Mouse (Mus musculus) layer of hippocampus, adult 18-20 months (tissue): Measurements from ENCODE around the gene Setd3. TPM values are rescaled to one million over a fixed set of nuclear protein-coding genes. Genes with fewer than 3 reads are reported as not detected.
"Not testable (repeated sequence)": the region's sequence is repeated elsewhere in the genome, so short reads cannot be mapped to it uniquely, and the experiment has no call there.

ENCODE experiments used
- DNase-seq, 2 experiments: peaks; one replicate each; pipeline ENCODE4 v3.0.0; 2022; ENCODE audit warnings: low spot score in 2 of 2
- total RNA-seq, 2 experiments: library from RNA; stranded (reverse); gene quantifications; 2 replicates each; pipeline ENCODE4 v1.2.3; 2021

Setd3 gene
- total RNA-seq, 2 experiments from 2014 or later: 155 to 162 TPM

DNA sequence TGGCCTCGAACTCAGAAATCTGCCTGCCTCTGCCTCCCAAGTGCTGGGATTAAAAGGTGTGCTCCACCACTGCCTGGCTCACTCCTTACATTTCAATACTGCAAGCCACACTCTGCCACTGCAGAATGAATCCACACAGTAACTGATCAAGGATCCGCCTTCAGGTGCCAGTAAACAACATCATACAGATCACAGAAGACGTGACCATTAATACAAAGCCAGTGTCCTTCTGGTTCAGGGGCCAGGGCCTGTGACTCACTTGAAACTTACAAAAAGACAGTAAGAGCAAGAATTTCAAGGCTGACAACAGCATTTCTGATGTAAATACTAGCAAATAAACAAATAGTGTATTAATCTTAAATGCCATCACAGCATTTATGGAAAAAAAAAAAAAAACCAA lies 33.9 kb downstream of the Setd3 start:
- DNase-seq: no peak

DNA sequence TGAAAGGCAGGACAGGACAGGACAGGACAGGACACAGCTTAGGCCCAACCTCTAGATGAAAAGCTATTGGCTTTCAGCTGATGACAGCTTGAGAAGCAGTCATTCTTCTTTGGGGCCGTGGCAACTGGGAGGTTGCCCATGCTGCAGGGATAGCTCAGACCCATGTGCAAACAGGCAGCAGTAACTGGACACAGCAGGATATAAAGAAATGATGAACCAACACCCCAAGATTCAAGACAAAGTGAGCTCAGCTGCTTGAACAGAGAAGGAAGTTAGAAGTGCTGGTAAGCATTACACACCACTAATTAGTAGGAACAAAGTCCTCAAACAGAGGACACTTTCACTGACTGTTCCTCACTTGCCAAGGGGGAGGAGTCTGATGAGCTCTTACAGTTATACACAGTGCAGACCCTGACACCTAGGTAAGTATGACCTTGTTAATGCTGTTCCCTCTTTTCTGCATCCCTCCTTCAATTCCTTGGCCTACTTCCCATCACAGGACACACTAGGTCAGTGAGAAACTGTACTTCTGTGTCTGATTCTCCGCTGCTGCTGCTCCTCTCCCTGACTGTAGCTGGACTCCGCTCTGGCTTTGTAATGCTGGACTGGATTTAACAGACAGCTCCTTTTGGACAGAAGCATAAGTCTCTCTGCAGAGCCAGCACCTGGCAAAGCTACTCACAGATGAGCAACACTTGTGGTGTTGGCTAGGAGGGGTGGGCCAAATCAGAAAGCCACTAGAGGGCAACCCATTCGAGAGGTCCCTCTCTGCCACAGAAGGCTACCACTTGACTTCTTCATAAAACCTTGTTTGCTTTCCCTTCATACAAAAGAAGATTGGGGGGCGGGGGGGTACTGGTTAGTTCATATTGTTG lies 35.3 kb downstream of the Setd3 start:
- no peak for DNase-seq

DNA sequence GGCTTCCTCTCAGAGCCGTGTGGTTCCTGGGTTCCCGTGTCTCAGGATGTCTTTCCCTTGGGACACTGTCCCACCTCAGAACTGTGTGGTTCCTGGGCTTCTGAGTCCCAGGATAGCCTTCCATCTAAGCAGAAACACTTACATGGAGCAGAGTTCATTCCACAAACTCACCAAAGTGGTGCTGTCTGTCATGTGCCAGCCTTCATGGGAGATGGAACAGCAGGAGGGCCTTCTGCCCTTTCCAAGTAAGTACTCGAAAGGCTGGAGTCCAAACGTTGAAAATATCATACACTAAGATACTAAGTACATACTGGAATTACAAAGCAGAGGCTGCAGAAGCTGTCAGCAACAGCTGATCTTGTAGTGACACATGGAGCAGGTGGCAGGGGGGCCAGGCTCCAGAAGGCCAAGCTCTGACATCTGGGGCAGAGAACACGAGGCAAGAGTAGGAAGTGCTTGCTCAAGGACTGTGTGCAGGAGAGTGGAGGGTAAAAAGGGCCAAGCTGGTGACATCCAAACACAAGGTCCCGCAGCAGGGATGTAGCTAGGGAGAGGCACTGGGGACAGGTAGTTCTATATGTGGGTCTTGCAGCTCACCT lies 43.4 kb downstream of the Setd3 start:
- DNase-seq: no peak

DNA sequence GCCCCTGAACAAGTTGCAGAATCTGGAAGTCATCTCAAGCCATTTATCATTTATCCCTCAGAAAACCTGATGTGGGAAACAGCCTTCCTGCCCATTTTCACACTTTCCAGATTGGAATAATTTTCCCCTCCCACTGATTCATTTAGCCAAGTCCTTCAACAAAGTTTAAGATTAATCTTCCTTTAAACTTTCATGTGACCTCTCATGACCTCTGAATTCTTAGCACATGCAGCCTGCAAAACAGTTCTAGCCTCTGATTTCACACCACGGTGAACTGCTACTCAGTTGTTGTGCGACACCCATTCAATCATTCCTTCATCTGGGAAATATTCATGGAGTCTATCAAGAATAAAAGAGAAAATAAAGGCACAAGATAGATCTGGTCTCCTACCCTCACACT lies 45.9 kb downstream of the Setd3 start:
- DNase-seq: no peak

DNA sequence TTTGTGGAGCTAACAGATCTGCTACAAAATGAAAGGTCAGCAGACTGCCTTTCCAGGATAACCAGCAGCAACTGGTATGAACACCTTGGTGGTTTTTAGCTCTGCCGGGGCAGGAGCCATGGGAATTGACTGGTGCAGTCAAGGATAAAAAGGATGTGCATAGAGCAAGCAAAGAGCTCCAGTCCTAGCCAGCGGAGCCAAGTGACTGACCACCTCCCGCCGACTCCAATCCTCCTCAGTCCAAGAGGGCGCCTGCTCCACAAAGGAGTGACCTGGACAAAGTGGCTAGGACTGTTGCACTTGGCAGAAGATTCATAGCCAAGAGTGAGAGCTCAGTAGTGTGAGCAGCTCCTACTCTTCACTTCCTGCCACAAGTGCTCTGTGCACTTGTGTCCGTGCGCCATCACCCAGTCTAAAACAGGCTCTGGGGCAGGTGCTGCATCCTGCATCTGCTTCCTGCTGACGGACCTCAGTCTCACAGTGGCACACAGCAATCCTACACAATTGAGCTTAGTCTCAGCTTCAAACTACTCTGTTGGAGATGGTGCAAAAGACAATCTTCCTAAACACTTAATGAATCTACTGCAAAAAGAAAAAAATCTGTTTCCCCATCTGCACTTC lies 46.6 kb downstream of the Setd3 start:
- no peak for DNase-seq

DNA sequence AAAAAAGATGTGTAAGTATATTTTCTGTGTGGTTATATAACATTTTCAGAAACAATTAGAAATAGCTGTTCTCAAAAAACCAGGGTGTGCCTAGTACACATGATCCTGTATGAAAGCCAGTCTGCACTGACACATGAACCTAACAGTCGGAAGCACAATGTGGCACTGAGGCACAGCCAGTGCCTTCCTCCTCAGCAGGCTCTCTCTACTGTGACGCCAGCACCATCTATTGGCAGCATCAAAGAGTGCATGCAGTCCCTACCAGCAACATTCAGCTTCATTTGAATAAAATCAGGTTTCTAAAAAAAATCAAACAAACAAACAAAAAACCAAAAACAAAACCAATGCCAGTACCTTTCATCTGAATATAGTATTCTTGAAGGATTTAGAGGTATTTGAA lies 57.8 kb downstream of the Setd3 start:
- DNase-seq: peak; percentile 79 to 92

- no peak for DNase-seq
Observed at GRCm38 (mm10) chr12:108120434-108120833, 58.7 kb downstream of the Setd3 start.

GRCm38 (mm10) chr12:108119930-108120329 lies 59.2 kb downstream of the Setd3 start:
- no peak for DNase-seq

GRCm38 (mm10) chr12:108118902-108119531 lies 60.1 kb downstream of the Setd3 start:
- DNase-seq: no peak

GRCm38 (mm10) chr12:108118503-108118901 lies 60.6 kb downstream of the Setd3 start:
- DNase-seq: no peak

DNA sequence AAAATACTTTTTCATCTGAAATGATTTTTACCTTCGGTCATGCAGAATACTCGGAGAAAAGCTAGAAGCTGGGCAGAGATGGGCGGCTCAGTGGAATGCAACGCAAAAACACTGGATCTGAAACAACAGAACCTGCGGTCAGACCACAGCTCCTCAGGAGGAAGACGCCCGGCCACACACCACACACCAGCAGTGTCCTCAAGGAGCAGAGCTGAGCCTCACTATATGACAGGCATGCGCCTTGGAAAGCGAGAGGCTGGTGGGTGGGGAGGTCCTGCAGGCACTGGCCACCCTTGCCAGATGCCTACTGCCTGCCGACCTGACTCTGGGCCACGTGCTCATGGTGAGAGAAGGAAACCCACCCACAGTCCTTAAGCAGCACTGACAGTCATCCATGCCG lies 67.9 kb downstream of the Setd3 start:
- no peak for DNase-seq

- no peak for DNase-seq
Observed at GRCm38 (mm10) chr12:108110674-108111073, 68.4 kb downstream of the Setd3 start.

DNA sequence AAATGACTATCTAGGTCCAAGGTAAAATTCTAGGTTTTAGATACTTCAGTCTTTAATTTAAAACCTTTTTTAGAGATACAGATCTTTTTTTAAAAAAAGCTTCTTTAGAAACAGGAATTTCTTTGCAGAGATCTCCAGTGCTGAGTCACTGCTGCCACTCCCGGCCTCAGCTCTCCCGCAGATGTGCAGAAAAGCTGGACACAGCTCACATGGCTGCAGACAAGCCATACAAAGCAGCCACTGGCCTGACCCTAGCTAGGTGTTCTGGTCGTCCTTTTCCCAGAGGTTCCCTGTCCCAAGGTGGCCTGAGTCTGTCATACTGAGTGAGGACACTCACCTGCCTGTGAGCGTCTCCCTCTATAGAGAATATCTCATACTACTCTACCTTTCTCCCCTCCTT lies 69.4 kb downstream of the Setd3 start:
- DNase-seq: no peak

GRCm38 (mm10) chr12:108108591-108108990 lies 70.5 kb downstream of the Setd3 start:
- DNase-seq: not testable (repeated sequence)

GRCm38 (mm10) chr12:108103292-108103691 lies 75.8 kb downstream of the Setd3 start:
- no peak for DNase-seq

DNA sequence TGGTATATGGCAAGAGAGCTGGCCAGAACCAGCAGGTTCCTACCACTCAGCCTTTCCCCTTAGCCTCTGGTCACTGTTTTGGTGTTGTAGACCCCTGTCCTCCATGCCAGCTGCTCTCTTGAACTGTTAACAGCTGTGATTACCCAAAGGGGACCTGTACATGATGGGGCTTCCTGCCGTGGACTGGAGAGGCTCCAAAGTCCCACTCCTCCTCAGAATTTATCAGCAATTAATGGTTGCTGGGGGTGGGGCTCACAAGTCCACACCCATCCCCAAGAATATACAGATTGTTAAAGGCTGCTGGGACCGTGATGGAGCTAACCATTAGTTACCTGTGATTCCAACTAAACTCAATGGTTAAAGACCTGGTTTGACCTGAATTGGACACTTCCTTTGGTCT lies 77.0 kb downstream of the Setd3 start:
- no peak for DNase-seq

- DNase-seq: no peak
Observed at GRCm38 (mm10) chr12:108100181-108100580, 78.9 kb downstream of the Setd3 start.

DNA sequence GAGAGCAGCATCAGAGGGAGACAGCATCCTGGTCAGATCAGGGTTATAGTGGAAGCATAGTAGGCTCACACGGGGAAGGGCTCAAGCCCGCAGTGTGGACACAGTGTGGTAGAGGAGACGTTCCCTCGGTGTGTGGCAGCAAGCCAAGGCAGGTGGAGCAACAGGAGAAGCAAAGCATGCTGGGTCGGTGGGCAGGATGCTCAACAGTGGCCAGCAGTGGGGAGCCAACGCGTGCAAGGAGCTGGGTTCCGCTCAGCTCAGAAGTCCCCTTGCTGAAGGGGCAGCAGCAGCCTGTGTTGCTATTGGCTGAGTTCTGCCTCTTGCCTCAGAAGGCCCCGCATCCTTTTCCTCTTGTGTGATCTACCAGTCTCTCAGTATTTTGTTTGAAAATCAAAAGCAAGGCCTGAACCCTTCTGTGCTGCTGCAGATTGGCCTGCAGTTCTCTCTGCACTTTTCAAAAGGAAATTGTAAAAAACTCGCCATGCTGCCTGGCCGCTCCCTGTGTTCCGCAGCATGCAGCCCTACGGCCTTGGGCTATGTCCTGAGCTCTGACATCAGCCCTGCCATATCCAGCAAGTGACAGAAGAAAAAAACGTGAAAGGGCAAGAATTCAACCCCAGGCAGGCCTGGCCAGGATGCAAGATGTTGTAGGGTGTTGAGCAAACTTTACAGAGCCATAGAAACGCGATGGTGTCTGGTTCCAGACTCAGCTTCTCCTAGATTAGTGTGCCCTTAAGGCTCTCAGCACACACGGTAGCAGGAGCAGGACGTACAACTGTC lies 80.7 kb downstream of the Setd3 start:
- no peak for DNase-seq

DNA sequence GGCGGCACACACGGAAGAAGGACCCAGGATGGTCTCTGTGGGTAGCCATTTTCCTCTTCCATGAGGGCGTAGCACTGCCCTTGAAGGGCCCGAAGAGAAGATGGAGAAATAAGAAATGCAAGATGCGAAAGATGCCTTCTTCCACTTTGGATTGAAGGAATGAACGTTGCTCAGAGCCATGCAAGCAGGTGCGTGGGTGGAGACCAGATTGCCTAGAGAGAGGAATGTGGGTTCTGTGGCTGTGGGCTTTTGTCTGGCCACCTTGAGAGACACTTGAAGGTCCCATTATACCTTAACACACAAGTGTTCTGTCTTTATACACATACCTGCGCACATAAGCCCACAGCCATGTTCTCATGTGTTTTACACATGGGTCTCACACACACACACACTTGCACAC lies 81.5 kb downstream of the Setd3 start:
- no peak for DNase-seq

- DNase-seq: no peak
Observed at GRCm38 (mm10) chr12:108088253-108088652, 90.9 kb downstream of the Setd3 start.

GRCm38 (mm10) chr12:108087489-108087888 lies 91.6 kb downstream of the Setd3 start:
- no peak for DNase-seq
